Mouse (Mus musculus) hindbrain, postnatal 0 days (tissue): Measurements from ENCODE around the gene Tmem168. TPM values are rescaled to one million over a fixed set of nuclear protein-coding genes. Genes with fewer than 3 reads are reported as not detected.
A peak's percentile ranks its signal among the peaks of the same experiment; 100 is the strongest.

Source experiments
- ATAC-seq: fragments of 200-750 bp; cut with Nextera tagmentation; 2 replicates; pipeline ENCODE4 v1.8.0; 2017; ENCODE audit warnings: mild to moderate bottlenecking, moderate TSS enrichment, moderate library complexity
- DNase-seq: peaks from one replicate; pipeline ENCODE4 v3.0.0-alpha.2; 2015; ENCODE audit warnings: low spot score
- H3K27ac ChIP-seq: fragments of 300-500 bp; sonication (generic); 2 replicates; pipeline ENCODE4 v1.5.1; 2014; ENCODE audit warnings: mild to moderate bottlenecking
- H3K27me3 ChIP-seq: fragments of 300-500 bp; sonication (generic); 2 replicates; pipeline ENCODE4 v1.6.1; 2014; ENCODE audit warnings: low read length, mixed read lengths; ENCODE audit not compliant: insufficient read depth
- H3K36me3 ChIP-seq: fragments of 300-500 bp; sonication (generic); 2 replicates; pipeline ENCODE4 v1.6.1; 2014; ENCODE audit warnings: low read length, mixed read lengths; ENCODE audit not compliant: insufficient read depth
- H3K4me1 ChIP-seq: fragments of 300-500 bp; sonication (generic); 2 replicates; pipeline ENCODE4 v1.6.1; 2014; ENCODE audit warnings: antibody characterized with exemption, low read length, mixed read lengths; ENCODE audit not compliant: insufficient read depth
- H3K4me2 ChIP-seq: fragments of 300-500 bp; sonication (generic); 2 replicates; pipeline ENCODE4 v1.6.1; 2014; ENCODE audit warnings: low read depth, mild to moderate bottlenecking, low read length, moderate library complexity, mixed read lengths
- H3K4me3 ChIP-seq: fragments of 300-500 bp; sonication (generic); 2 replicates; pipeline ENCODE4 v1.5.1; 2014; ENCODE audit warnings: low read length
- H3K9ac ChIP-seq: fragments of 300-500 bp; sonication (generic); replicated peaks from 2 replicates; pipeline ENCODE4 v1.6.1; 2014; ENCODE audit warnings: mild to moderate bottlenecking, low read length, moderate library complexity, mixed read lengths
- H3K9me3 ChIP-seq: fragments of 300-500 bp; sonication (generic); 2 replicates; pipeline ENCODE4 v1.6.1; 2016; ENCODE audit warnings: low read length, mixed read lengths
- CTCF ChIP-seq: IDR thresholded peaks from 2 replicates; pipeline ENCODE4 v1.5.1; 2016; ENCODE audit warnings: antibody characterized with exemption, control low read depth, low read depth
- WGBS: fragments of 180-500 bp; shearing (Covaris S2); extraction: QIAGEN DNeasy Blood & Tissue Kit; methylation state at CpG from one replicate; pipeline ENCODE4 v1.1.7; 2014; 5-methylcytosine and 5-hydroxymethylcytosine counted together
- polyA plus RNA-seq: library from polyadenylated mRNA; unstranded; fragments of >200 nt; fragmentation: Nextera tagmentation; extraction: Ambion mirVana; gene quantifications from 2 replicates; pipeline ENCODE4 v1.2.1, GENCODE M21; 2015
- total RNA-seq: library from RNA; depleted of rRNA; stranded (reverse); fragments of >200 nt; gene quantifications from 2 replicates; pipeline ENCODE4 v1.2.3, GENCODE M21; 2014; rRNA removed

The Tmem168 gene
- total and polyA plus RNA-seq, 2 experiments from 2014 or later, result 13.9 to 15.3 TPM

- WGBS, result 66% methylated on average over 7 of the region's 7 CpGs
- no peaks in the 10 kb centered on the region for H3K27me3 ChIP-seq
- H3K9me3 ChIP-seq, result no peaks in the 10 kb centered on the region
- no peak overlapping the region for H3K27ac ChIP-seq
- no peaks in the 10 kb centered on the region for H3K36me3 ChIP-seq
- H3K4me2 ChIP-seq, result no peak overlapping the region
- no peak for TF ChIP-seq CTCF
- ATAC-seq (no peak), DNase-seq (peak; percentile 7)
- H3K9ac ChIP-seq, result no peak overlapping the region
- no peaks in the 10 kb centered on the region for H3K4me1 ChIP-seq
- no peak overlapping the region for H3K4me3 ChIP-seq
These were observed 70.5 kb downstream of the Tmem168 start for GRCm38 (mm10) chr6:13537275-13537964.

Other genes with a start within 250 kb of the Tmem168 start
- 19.4 and 20.6 TPM in 2 replicates for gene Bmt2, start 69.9 kb upstream of the Tmem168 start, total RNA-seq
- gene Bmt2, start 69.9 kb upstream of the Tmem168 start, polyA plus RNA-seq, result 11.2 and 11.8 TPM in 2 replicates
- 77.8 and 84.3 TPM in 2 replicates for gene Gpr85, start 231.8 kb upstream of the Tmem168 start, total RNA-seq
- gene Gpr85, start 231.8 kb upstream of the Tmem168 start, polyA plus RNA-seq, result 87.5 and 89.1 TPM in 2 replicates